Mouse (Mus musculus): ENCODE measurements around the gene Nav2.

Gene Nav2

GRCm38 (mm10) chr7:49440333-49440969 is 531.9 kb downstream of the Nav2 start:
- H3K36me3 ChIP-seq (ENCODE audit: control insufficient read depth, insufficient read depth, low read length, poor library complexity, severe bottlenecking): no peaks in the 10 kb centered on the region
- no peak for DNase-seq (ENCODE audit: low read depth, low spot score)
- H3K27me3 ChIP-seq (ENCODE audit: control insufficient read depth, insufficient read depth, low read length, poor library complexity, severe bottlenecking): peaks cover 2% of the 10 kb centered on the region; the same call in 1 of the 2 replicates

- peaks cover 2% of the 10 kb centered on the region; the same call in 1 of the 2 replicates for H3K27me3 ChIP-seq (ENCODE audit: control insufficient read depth, insufficient read depth, low read length, poor library complexity, severe bottlenecking)
- DNase-seq (ENCODE audit: low read depth, low spot score): no peak
- H3K36me3 ChIP-seq (ENCODE audit: control insufficient read depth, insufficient read depth, low read length, poor library complexity, severe bottlenecking): no peaks in the 10 kb centered on the region
Measured at GRCm38 (mm10) chr7:49442174-49442573, 533.7 kb downstream of the Nav2 start.

GRCm38 (mm10) chr7:49448580-49448979 is 540.1 kb downstream of the Nav2 start:
- Histone ChIP-seq H3K36me3 (ENCODE audit: control insufficient read depth, insufficient read depth, low read length, poor library complexity, severe bottlenecking) (no peaks in the 10 kb centered on the region), H3K27me3 (ENCODE audit: control insufficient read depth, insufficient read depth, low read length, poor library complexity, severe bottlenecking) (no peaks in the 10 kb centered on the region)
- DNase-seq (ENCODE audit: low read depth, low spot score): no peak

GRCm38 (mm10) chr7:49450261-49451141 is 542.0 kb downstream of the Nav2 start:
- H3K36me3 ChIP-seq (ENCODE audit: control insufficient read depth, insufficient read depth, low read length, poor library complexity, severe bottlenecking): no peaks in the 10 kb centered on the region
- no peak for DNase-seq (ENCODE audit: low read depth, low spot score)

GRCm38 (mm10) chr7:49451240-49451639 is 542.7 kb downstream of the Nav2 start:
- DNase-seq (ENCODE audit: low read depth, low spot score): no peak

More at GRCm38 (mm10) chr7:49450261-49451141, 542.0 kb downstream of the Nav2 start:
- no peaks in the 10 kb centered on the region for H3K27me3 ChIP-seq (ENCODE audit: control insufficient read depth, insufficient read depth, low read length, poor library complexity, severe bottlenecking)

GRCm38 (mm10) chr7:49452274-49452673 is 543.8 kb downstream of the Nav2 start:
- H3K36me3 ChIP-seq (ENCODE audit: control insufficient read depth, insufficient read depth, low read length, poor library complexity, severe bottlenecking): no peaks in the 10 kb centered on the region
- no peak for DNase-seq (ENCODE audit: low read depth, low spot score)
- H3K27me3 ChIP-seq (ENCODE audit: control insufficient read depth, insufficient read depth, low read length, poor library complexity, severe bottlenecking): no peaks in the 10 kb centered on the region

More at GRCm38 (mm10) chr7:49451240-49451639, 542.7 kb downstream of the Nav2 start:
- Histone ChIP-seq H3K36me3 (ENCODE audit: control insufficient read depth, insufficient read depth, low read length, poor library complexity, severe bottlenecking) (no peaks in the 10 kb centered on the region), H3K27me3 (ENCODE audit: control insufficient read depth, insufficient read depth, low read length, poor library complexity, severe bottlenecking) (no peaks in the 10 kb centered on the region)

GRCm38 (mm10) chr7:49454601-49455000 is 546.1 kb downstream of the Nav2 start:
- Histone ChIP-seq H3K27me3 (ENCODE audit: control insufficient read depth, insufficient read depth, low read length, poor library complexity, severe bottlenecking) (no peaks in the 10 kb centered on the region), H3K36me3 (ENCODE audit: control insufficient read depth, insufficient read depth, low read length, poor library complexity, severe bottlenecking) (no peaks in the 10 kb centered on the region)
- peak; percentile 35 for DNase-seq (ENCODE audit: low read depth, low spot score)

- DNase-seq (ENCODE audit: low read depth, low spot score): peak; percentile 68
- no peaks in the 10 kb centered on the region for H3K36me3 ChIP-seq (ENCODE audit: control insufficient read depth, insufficient read depth, low read length, poor library complexity, severe bottlenecking)
- no peaks in the 10 kb centered on the region for H3K27me3 ChIP-seq (ENCODE audit: control insufficient read depth, insufficient read depth, low read length, poor library complexity, severe bottlenecking)
Measured at GRCm38 (mm10) chr7:49456148-49456547, 547.6 kb downstream of the Nav2 start.

GRCm38 (mm10) chr7:49457398-49457797 is 548.9 kb downstream of the Nav2 start:
- H3K27me3 ChIP-seq (ENCODE audit: control insufficient read depth, insufficient read depth, low read length, poor library complexity, severe bottlenecking): no peaks in the 10 kb centered on the region
- H3K36me3 ChIP-seq (ENCODE audit: control insufficient read depth, insufficient read depth, low read length, poor library complexity, severe bottlenecking): no peaks in the 10 kb centered on the region
- DNase-seq (ENCODE audit: low read depth, low spot score): no peak

- DNase-seq (ENCODE audit: low read depth, low spot score): no peak
Measured at GRCm38 (mm10) chr7:49457890-49458289, 549.4 kb downstream of the Nav2 start.

GRCm38 (mm10) chr7:49462328-49462811 is 553.9 kb downstream of the Nav2 start:
- DNase-seq (ENCODE audit: low read depth, low spot score): peak; percentile 72
- no peaks in the 10 kb centered on the region for H3K36me3 ChIP-seq (ENCODE audit: control insufficient read depth, insufficient read depth, low read length, poor library complexity, severe bottlenecking)

More at GRCm38 (mm10) chr7:49457890-49458289, 549.4 kb downstream of the Nav2 start:
- Histone ChIP-seq H3K36me3 (ENCODE audit: control insufficient read depth, insufficient read depth, low read length, poor library complexity, severe bottlenecking) (no peaks in the 10 kb centered on the region), H3K27me3 (ENCODE audit: control insufficient read depth, insufficient read depth, low read length, poor library complexity, severe bottlenecking) (no peaks in the 10 kb centered on the region)

GRCm38 (mm10) chr7:49467861-49468260 is 559.3 kb downstream of the Nav2 start:
- Histone ChIP-seq H3K36me3 (ENCODE audit: control insufficient read depth, insufficient read depth, low read length, poor library complexity, severe bottlenecking) (no peaks in the 10 kb centered on the region), H3K27me3 (ENCODE audit: control insufficient read depth, insufficient read depth, low read length, poor library complexity, severe bottlenecking) (no peaks in the 10 kb centered on the region)
- DNase-seq (ENCODE audit: low read depth, low spot score): peak; percentile 66

More at GRCm38 (mm10) chr7:49462328-49462811, 553.9 kb downstream of the Nav2 start:
- H3K27me3 ChIP-seq (ENCODE audit: control insufficient read depth, insufficient read depth, low read length, poor library complexity, severe bottlenecking): no peaks in the 10 kb centered on the region

GRCm38 (mm10) chr7:49468492-49469205 is 560.1 kb downstream of the Nav2 start:
- peak; percentile 16 for DNase-seq (ENCODE audit: low read depth, low spot score)
- no peaks in the 10 kb centered on the region for H3K36me3 ChIP-seq (ENCODE audit: control insufficient read depth, insufficient read depth, low read length, poor library complexity, severe bottlenecking)
- H3K27me3 ChIP-seq (ENCODE audit: control insufficient read depth, insufficient read depth, low read length, poor library complexity, severe bottlenecking): no peaks in the 10 kb centered on the region

- Histone ChIP-seq H3K36me3 (ENCODE audit: control insufficient read depth, insufficient read depth, low read length, poor library complexity, severe bottlenecking) (no peaks in the 10 kb centered on the region), H3K27me3 (ENCODE audit: control insufficient read depth, insufficient read depth, low read length, poor library complexity, severe bottlenecking) (no peaks in the 10 kb centered on the region)
- peak; percentile 65 for DNase-seq (ENCODE audit: low read depth, low spot score)
Measured at GRCm38 (mm10) chr7:49471278-49471677, 562.8 kb downstream of the Nav2 start.
